Mouse (Mus musculus) gastrocnemius, adult 18-20 months (tissue): ENCODE data around the gene Letmd1. TPM values are rescaled to one million over a fixed set of nuclear protein-coding genes. Genes with fewer than 3 reads are reported as not detected.
A peak's percentile ranks its signal among the peaks of the same experiment; 100 is the strongest.
"Not testable (repeated sequence)": the region's sequence is repeated elsewhere in the genome, so short reads cannot be mapped to it uniquely, and the experiment has no call there.

ENCODE experiments used
- DNase-seq: peaks from one replicate; pipeline ENCODE4 v3.0.0; 2021; ENCODE audit warnings: low spot score
- total RNA-seq, 2 experiments: library from RNA; stranded (reverse); gene quantifications; 2 replicates each; pipeline ENCODE4 v1.2.3; 2021

The Letmd1 gene
- total RNA-seq, 2 experiments from 2014 or later, result 6.7 to 7.5 TPM

DNA sequence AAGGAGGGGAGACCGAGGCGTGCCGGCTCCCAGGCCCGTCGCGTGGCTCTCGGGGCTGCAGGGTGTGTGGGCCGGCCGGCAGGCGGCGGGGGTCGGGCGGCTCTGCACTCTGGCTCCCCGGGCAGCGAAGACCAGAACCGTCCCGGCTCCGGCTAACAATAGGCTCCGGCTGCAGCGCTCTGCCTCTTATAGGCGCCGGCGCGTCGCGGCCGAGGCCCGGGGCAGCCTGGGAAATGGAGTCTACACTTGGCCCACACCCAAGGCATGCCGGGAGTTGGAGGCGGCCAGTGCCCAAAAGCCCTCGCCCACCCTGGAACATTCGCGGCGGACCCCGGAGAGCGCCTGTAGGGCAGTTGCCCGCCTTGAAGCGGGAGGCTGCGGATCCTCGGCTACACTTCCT lies 26.3 kb downstream of the Letmd1 start, which contains the start of gene Csrnp2:
Gene Csrnp2, minus strand, starts transcription at position 387 of the 400 bp plus-strand sequence.
- DNase-seq, result peak; percentile 90

DNA sequence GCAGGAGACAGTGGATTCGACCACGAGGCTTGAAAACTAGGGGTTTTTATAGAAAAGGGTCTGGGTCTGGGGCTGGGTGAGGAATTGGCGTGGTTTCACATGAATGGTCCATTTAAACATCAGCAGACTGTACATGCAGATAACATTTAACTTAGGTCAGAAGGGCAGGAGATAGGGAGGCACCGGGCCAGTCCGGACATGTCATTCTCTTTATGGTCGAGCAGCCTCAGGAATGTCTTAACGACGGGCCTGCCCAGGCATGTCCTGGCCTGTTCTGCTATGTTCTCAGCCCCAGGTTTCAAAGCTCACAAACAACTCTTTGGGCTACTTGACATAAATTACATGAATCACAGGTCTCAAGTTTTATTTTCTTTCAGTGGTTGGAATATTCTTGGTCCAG lies 30.7 kb downstream of the Letmd1 start:
- not testable (repeated sequence) for DNase-seq

DNA sequence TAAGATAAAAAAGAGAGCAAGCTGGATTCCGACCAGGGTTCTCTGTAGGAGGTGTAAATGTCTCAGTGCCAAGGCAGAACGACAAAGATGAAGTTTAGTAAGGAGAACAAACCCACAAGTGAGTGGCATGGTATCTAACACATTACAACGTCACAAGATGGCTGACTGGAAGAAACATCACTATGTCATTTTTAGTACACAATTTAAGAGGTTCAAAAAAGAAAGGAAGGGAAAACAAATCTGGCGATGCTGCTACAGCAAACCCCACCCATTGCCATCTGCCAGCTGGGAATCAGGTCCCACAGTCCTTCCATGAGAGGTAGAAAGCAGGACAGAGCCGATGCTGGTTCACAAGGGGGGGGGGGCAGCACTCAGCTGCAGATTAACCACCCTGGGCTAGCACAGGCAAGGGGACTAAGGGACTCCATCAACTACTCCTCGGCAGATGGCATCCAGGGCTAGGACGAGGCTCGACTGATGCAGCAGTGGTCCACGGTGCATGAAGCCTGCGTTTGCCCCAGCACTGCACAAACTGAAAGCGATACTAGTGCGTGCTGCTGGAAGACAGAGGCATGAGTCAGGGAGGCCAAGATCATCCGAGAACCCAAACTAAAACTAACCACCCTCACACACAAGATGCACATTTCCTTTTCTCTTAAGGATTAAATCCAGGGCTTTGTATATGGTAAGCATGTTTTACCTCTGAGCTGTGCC lies 39.8 kb downstream of the Letmd1 start:
- DNase-seq, result no peak

DNA sequence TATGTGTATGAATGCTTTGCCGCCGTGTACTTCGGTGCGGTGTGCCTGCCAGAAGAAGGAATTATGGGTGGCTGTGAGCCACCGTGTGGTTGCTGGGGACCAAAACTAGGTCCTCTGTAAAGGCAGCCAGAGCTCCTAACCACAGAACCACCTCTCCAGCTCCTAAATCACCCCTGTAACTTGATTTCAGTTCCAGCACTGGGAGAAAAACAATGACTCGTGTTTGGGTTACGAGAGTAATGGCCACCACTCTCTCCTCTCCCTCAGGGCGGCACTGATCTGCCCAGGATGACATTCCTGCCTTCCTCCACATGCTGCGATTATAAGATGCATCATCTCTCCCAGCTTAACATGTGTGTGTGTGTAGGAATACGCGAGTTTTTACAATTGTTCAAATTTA lies 41.2 kb downstream of the Letmd1 start:
- DNase-seq, result no peak

DNA sequence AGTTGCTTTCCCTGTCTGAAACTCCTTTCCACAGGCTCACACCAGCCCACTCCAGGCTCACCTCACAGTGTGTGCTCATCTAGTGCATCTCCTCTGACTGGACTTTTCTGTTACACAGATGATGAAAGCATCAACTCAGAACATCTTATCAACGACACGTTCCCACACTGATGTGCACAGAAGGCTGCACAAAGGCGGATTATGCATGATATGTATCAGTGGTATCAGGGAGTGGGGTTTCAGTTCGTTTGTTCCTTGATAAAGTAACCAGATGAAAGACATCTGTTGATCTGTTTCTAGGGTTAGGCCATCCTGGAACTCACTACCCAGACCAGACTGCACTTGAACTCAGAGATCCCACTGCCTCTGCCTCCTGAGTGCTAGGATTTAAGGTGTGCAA lies 44.6 kb downstream of the Letmd1 start:
- no peak for DNase-seq

DNA sequence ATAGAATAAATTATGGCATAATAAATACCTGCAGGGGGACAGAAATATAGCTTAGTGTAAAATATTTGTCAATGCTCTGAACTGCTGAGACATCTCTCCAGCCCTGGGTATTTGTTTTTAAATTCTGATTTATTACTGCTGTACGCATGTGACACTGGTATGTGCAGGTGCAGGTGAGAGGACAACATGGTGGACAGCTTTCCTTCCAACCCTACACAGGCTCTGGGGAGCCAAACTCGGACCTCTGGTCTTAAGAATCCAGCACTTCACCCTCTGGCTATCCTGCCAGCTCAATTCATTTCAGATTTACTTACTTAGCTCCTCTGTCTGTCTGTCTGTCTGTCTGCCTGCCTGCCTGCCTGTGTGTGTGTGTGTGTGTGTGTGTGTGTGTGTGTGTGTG lies 46.3 kb downstream of the Letmd1 start:
- DNase-seq, result no peak

DNA sequence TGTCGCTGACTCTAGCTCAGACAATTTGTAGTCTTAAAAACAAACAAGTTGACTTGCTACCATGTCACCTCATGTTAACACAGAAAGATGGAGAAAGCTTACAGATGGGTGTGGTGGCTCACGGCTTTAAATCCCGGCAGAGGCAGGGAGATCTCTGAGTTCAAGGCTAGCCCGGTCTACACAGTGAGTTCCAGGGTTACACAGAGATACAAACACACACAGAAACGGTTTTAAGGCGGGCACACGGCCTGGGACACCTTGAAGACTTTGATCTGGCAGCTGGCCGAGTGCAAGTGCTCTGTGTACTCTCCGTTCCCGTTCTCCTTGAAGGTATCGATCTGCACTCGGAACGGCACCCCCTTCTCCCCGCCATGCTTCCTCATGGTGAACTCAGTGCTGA lies 51.5 kb downstream of the Letmd1 start:
- DNase-seq, result no peak

DNA sequence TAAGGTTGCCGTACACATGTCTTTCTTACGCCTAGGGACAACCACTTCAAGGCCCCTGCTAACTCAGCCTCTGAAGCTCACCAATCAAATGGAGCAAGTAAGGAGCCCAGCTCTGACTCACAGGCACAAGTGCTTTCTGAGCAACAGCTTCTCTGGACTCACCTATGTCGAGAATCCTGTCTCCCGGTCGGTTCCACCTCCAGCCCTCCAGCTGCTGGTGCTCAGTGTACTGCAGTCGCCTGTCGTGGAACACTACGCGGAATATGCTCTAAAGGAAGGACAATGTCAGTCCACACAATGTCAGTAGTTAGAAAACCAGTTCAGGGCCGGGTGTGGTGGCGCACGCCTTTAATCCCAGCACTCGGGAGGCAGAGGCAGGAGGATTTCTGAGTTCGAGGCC lies 56.6 kb downstream of the Letmd1 start:
- no peak for DNase-seq

DNA sequence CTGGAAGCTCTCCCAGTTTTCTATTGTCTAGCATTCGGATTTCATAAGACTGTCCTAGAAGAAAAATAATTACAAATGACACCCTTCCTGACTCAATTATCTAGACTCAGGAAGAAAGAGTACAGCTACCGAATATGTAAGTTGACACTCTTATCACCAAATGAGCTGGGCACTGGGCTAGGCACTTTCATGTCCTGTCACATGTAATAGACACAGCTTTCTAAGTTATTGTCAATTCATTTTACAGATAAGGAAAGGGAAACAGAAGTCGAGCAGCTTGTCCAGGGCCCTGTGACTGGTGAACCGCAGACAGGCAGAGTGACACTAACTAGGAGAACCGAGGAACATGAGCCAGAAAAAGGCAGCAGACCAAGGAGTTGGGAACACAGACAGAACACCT lies 59.1 kb downstream of the Letmd1 start:
- no peak for DNase-seq

Other genes starting within 250 kb of the Letmd1 start
- 10 to 100 TPM; 44.2 to 57.7 TPM for gene Atf1, start 241.2 kb upstream of the Letmd1 start, total RNA-seq
- not detected for gene Tmprss12, start 188.2 kb upstream of the Letmd1 start, total RNA-seq
- gene Mettl7a1, start 164.9 kb upstream of the Letmd1 start, total RNA-seq, result 10 to 100 TPM; 33.7 to 34.4 TPM
- gene Mettl7a3, start 134.1 kb upstream of the Letmd1 start, total RNA-seq, result under 1 TPM; 0.17 to 0.41 TPM
- gene Methig1, start 115.9 kb upstream of the Letmd1 start, total RNA-seq, result not detected
- under 1 TPM; 0.43 to 0.68 TPM for gene Mettl7a2, start 115.8 kb upstream of the Letmd1 start, total RNA-seq
- not detected for gene Higd1c, start 104.5 kb upstream of the Letmd1 start, total RNA-seq
- under 1 TPM in 1 of 2 experiments, not detected in 1; 0.09 TPM for gene Gm5475, start 46.9 kb upstream of the Letmd1 start, total RNA-seq
- gene Slc11a2, start 44.0 kb upstream of the Letmd1 start, total RNA-seq, result 10 to 100 TPM; 34.5 to 40.0 TPM
- gene Csrnp2, start 26.5 kb downstream of the Letmd1 start, total RNA-seq, result 1 to 10 TPM; 3.2 to 3.7 TPM
- 10 to 100 TPM; 11.3 to 11.5 TPM for gene Tfcp2, start 83.0 kb downstream of the Letmd1 start, total RNA-seq
- gene Pou6f1, start 131.0 kb downstream of the Letmd1 start, total RNA-seq, result 10 to 100 TPM; 13.8 to 17.7 TPM
- 10 to 100 TPM; 71.6 to 73.4 TPM for gene Dazap2, start 146.3 kb downstream of the Letmd1 start, total RNA-seq
- gene Smagp, start 167.9 kb downstream of the Letmd1 start, total RNA-seq, result 1 to 10 TPM; 2.4 to 4.6 TPM
- under 1 TPM; 0.37 to 0.50 TPM for gene Bin2, start 200.5 kb downstream of the Letmd1 start, total RNA-seq
- 1 to 10 TPM; 1.2 TPM for gene Cela1, start 218.9 kb downstream of the Letmd1 start, total RNA-seq